Mouse (Mus musculus): Measurements from ENCODE around the gene Mfap3l.
A peak's percentile ranks its signal among the peaks of the same experiment; 100 is the strongest.
"Not testable (repeated sequence)": the region's sequence is repeated elsewhere in the genome, so short reads cannot be mapped to it uniquely, and the experiment has no call there.

Gene Mfap3l

GRCm38 (mm10) chr8:60632250-60632932 is at the start of gene Mfap3l:
TSS of gene Mfap3l (plus strand) at chr8:60632827.
- DNase-seq (ENCODE audit: low spot score in 2 of 2): peak; percentile 71 to 78

GRCm38 (mm10) chr8:60583369-60583768 is 49.3 kb upstream of the Mfap3l start:
- no peak for DNase-seq (ENCODE audit: low spot score in 2 of 2)

- DNase-seq (ENCODE audit: low spot score in 2 of 2): not testable (repeated sequence)
Measured at GRCm38 (mm10) chr8:60591352-60592105, 41.1 kb upstream of the Mfap3l start.

- no peak for DNase-seq (ENCODE audit: low spot score in 2 of 2)
Measured at GRCm38 (mm10) chr8:60594761-60595160, 37.9 kb upstream of the Mfap3l start.

- no peak for DNase-seq (ENCODE audit: low spot score in 2 of 2)
Measured at GRCm38 (mm10) chr8:60611580-60612111, 21.0 kb upstream of the Mfap3l start.

- no peak for DNase-seq (ENCODE audit: low spot score in 2 of 2)
Measured at GRCm38 (mm10) chr8:60616928-60617327, 15.7 kb upstream of the Mfap3l start.

GRCm38 (mm10) chr8:60621561-60621960 is 11.1 kb upstream of the Mfap3l start:
- DNase-seq (ENCODE audit: low spot score in 2 of 2): no peak

GRCm38 (mm10) chr8:60622056-60622455 is 10.6 kb upstream of the Mfap3l start:
- no peak for DNase-seq (ENCODE audit: low spot score in 2 of 2)

GRCm38 (mm10) chr8:60623438-60623837 is 9.2 kb upstream of the Mfap3l start:
- no peak for DNase-seq (ENCODE audit: low spot score in 2 of 2)

GRCm38 (mm10) chr8:60624722-60625121 is 7.9 kb upstream of the Mfap3l start:
- no peak for DNase-seq (ENCODE audit: low spot score in 2 of 2)

GRCm38 (mm10) chr8:60627937-60628336 is 4.7 kb upstream of the Mfap3l start:
- no peak for DNase-seq (ENCODE audit: low spot score in 2 of 2)

GRCm38 (mm10) chr8:60629059-60629458 is 3.6 kb upstream of the Mfap3l start:
- no peak for DNase-seq (ENCODE audit: low spot score in 2 of 2)

- DNase-seq (ENCODE audit: low spot score in 2 of 2): peak; percentile 2 to 5
Measured at GRCm38 (mm10) chr8:60631504-60631934, 1.1 kb upstream of the Mfap3l start.

- DNase-seq (ENCODE audit: low spot score in 2 of 2): peak in 1 of 2 experiments; percentile 4
Measured at GRCm38 (mm10) chr8:60632933-60633655, 467 bp downstream of the Mfap3l start.

- no peak for DNase-seq (ENCODE audit: low spot score in 2 of 2)
Measured at GRCm38 (mm10) chr8:60634921-60635320, 2.3 kb downstream of the Mfap3l start.

- DNase-seq (ENCODE audit: low spot score in 2 of 2): no peak
Measured at GRCm38 (mm10) chr8:60635846-60636245, 3.2 kb downstream of the Mfap3l start.

- DNase-seq (ENCODE audit: low spot score in 2 of 2): no peak
Measured at GRCm38 (mm10) chr8:60640046-60640445, 7.4 kb downstream of the Mfap3l start.

- DNase-seq (ENCODE audit: low spot score in 2 of 2): no peak
Measured at GRCm38 (mm10) chr8:60643416-60644020, 10.9 kb downstream of the Mfap3l start.

- no peak for DNase-seq (ENCODE audit: low spot score in 2 of 2)
Measured at GRCm38 (mm10) chr8:60645164-60645563, 12.5 kb downstream of the Mfap3l start.

GRCm38 (mm10) chr8:60645911-60646310 is 13.3 kb downstream of the Mfap3l start:
- DNase-seq (ENCODE audit: low spot score in 2 of 2): no peak

- no peak for DNase-seq (ENCODE audit: low spot score in 2 of 2)
Measured at GRCm38 (mm10) chr8:60647291-60647690, 14.7 kb downstream of the Mfap3l start.

GRCm38 (mm10) chr8:60649081-60649480 is 16.5 kb downstream of the Mfap3l start:
- DNase-seq (ENCODE audit: low spot score in 2 of 2): no peak

All from spleen, postnatal 36 days (tissue).